Mouse (Mus musculus): ENCODE data around the gene Piezo1.

- TF ChIP-seq MXI1 (IDR thresholded peaks at IDR 0.05; ENCODE audit: low read depth, low read length) (no peak), E2F4 (IDR thresholded peaks at IDR 0.05; ENCODE audit: insufficient replicate concordance, low read depth, low read length) (no peak), CTCF (conservative IDR thresholded peaks at IDR 0.05 in 1 of 2, IDR thresholded peaks at IDR 0.05 in 1 of 2; ENCODE audit: low read depth in 2 of 2, low read length in 2 of 2) (no peak), CHD2 (IDR thresholded peaks at IDR 0.05; ENCODE audit: low read length) (no peak), EP300 (IDR thresholded peaks at IDR 0.05; ENCODE audit: low read length) (no peak), POLR2A (IDR thresholded peaks at IDR 0.05; ENCODE audit: low read depth, low read length) (no peak), TCF12 (IDR thresholded peaks at IDR 0.05; ENCODE audit: low read depth, low read length) (no peak), POLR2AphosphoS2 (IDR thresholded peaks at IDR 0.05; ENCODE audit: low read depth, low read length) (no peak), ELF1 (IDR thresholded peaks at IDR 0.05; ENCODE audit: low read depth, low read length) (no peak), CHD1 (IDR thresholded peaks at IDR 0.05; ENCODE audit: low read depth, low read length) (no peak), IRF4 (IDR thresholded peaks at IDR 0.05; ENCODE audit: low read depth, low read length) (no peak), HCFC1 (IDR thresholded peaks at IDR 0.05; ENCODE audit: low read depth, low read length) (no peak), MAFK (IDR thresholded peaks at IDR 0.05; ENCODE audit: insufficient replicate concordance, low read length) (no peak)
These were observed 33.9 kb upstream of the Piezo1 start for GRCm38 (mm10) chr8:122584981-122585380.
